Mouse (Mus musculus): ENCODE results near the gene Maf.

- TF ChIP-seq GATA1 (IDR thresholded peaks at IDR 0.05; ENCODE audit: low read length) (no peak), TAL1 (IDR thresholded peaks at IDR 0.05; ENCODE audit: low read length) (no peak)
These were observed 67.6 kb downstream of the Maf start for GRCm38 (mm10) chr8:115639951-115640350.

Data from erythroblast, embryonic 14.5 days (primary cell).